Mouse (Mus musculus) heart, postnatal 36 days (tissue): ENCODE measurements around the gene Coro1b. TPM values are rescaled to one million over a fixed set of nuclear protein-coding genes. Genes with fewer than 3 reads are reported as not detected.

Experiments used
- DNase-seq, 2 experiments: peaks; one replicate each; pipeline ENCODE4 v3.0.0; 2021 to 2022
- intact Hi-C: fragments of 180-260 bp; cut with DNase I; formaldehyde crosslinking; loops from one replicate; pipeline ENCODE4 v1.15.1; 2025
- total RNA-seq, 2 experiments: library from RNA; stranded (reverse); gene quantifications; 2 replicates each; pipeline ENCODE4 v1.2.3; 2021

Gene Coro1b
- total RNA-seq, 2 experiments from 2014 or later, result 52.4 to 55.6 TPM

DNA sequence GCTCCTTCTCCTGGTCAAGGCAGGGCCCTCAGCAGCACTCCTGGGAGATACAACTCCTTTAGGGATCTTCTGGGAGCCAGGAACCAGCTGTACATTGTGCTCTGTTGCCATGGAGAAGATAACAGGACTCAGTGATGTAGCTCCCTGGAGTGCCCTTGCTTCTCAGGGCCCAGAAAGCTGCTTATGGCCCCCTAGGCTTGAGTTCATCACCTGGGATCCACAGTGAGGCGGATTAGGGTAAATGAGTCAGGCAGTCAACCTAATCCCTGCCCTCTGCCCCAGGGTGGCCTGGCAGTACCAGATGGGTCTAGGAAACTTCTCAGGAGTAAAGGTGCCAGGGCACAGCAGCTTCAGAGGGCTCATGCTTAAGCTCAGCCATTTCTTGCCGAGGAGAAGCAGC, 9.0 kb upstream of the Coro1b start, which contains the start of gene Gpr152:
TSS of gene Gpr152 (plus strand) at position 342 of the 400 bp plus-strand sequence.
- intact Hi-C loops, result no loop called here
- DNase-seq, result no peak

GRCm38 (mm10) chr19:4140147-4140546, 8.3 kb upstream of the Coro1b start:
- DNase-seq, result no peak
- intact Hi-C loops, result no loop called here

- DNase-seq, result no peak
- intact Hi-C loops, result no loop called here
These were observed 5.8 kb upstream of the Coro1b start for GRCm38 (mm10) chr19:4142416-4143173.

- intact Hi-C loops, result no loop called here
- no peak for DNase-seq
These were observed 4.6 kb upstream of the Coro1b start, which contains the start of gene Cabp4 for GRCm38 (mm10) chr19:4143759-4144268. Cabp4 (minus strand) TSS chr19:4144033.

DNA sequence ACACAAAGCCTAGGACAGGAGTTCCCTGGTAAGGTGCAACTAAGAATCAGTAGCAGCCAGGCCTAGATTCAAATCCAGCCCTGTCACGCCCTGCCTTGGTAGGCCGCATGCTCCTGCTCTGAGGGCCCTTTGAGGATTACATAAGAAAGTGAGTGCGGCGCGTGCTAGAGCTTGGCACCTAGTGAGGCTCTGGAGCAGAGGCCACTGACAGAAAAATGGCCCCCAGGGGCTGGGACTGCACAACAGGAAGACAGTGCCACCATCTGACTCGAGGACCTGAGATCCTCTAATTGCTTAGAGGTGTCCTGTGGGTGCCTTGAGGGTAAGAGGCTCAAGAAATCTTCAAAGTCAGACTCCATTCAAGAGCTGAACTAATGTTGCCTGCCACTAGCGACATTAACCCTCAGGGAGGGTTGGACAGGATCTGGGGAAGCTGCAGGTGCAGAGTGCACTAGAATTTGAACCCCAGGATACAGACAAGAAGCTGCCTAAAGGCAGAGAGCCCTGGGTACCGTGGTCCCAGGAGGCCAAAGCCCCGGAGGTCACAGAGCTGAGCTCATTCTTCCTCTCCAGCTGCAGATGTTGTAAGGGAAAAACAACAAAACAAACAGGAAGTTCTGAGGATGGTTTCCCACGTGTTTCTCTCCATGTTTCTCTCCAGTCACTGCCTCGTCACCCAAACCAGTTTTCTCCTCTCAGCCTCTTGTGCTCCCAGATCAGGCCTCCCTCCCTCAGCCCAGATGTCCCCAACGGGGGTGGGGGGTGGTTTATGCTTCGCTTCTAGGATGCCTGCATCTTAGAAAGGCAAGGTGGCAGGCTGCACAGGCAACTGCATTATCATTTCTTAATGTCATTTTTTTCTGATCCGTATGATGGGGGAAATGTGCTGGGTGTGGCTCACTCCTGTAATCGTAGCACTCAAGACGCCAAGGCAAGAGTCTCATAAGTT, 3.6 kb upstream of the Coro1b start:
- DNase-seq, result no peak
- intact Hi-C loops, result no loop called here

DNA sequence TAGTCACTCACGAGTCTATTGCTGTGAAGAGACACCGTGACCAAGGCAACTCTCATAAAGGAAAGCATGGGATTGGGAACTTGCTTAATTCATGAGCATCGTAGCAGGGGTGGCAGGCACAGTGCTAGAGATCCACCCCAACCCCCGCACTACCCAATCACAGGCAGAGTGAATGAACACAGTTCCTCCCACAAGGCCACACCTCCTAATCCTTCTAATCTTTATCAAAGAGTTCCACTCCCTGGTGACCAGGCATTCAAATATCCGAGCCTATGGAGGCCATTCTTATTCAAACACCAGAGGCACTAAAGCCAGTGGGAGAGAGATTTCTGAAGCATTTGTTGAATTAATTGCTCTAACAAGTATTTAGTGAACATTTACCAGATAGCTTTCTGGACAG, 2.5 kb upstream of the Coro1b start:
- DNase-seq, result no peak
- intact Hi-C loops, result no loop called here

DNA sequence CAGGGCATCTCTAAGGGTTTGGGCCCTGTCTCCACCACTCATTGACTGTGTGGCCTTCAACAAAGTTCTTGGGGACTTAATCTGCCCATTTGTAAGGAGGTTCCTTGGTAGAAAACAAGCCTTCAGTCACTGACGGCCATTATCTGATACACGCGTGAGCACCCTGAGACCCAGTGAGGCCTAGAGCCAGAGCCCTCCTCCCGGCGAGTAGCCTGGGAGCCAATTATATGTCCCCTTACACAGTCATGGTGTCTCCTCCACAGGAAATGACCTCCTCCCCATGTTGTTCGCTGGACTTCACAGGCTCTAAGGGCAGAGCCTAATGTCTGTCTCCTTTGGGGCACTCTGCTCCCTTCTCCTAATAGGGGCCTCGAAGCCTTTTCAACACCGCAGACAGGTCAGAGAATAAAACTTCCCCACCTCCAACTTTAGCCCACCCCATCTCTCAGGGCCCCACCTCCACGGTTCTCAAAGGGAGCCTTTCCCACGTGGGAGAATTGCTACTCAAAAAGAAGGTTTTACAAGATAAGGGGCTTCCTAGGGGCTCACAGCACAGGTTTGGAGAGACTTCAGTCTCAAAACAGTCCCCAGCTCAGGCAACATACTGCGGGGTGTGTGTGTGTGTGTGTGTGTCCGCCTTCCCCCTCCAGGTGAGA, 1.9 kb upstream of the Coro1b start:
- no peak for DNase-seq

DNA sequence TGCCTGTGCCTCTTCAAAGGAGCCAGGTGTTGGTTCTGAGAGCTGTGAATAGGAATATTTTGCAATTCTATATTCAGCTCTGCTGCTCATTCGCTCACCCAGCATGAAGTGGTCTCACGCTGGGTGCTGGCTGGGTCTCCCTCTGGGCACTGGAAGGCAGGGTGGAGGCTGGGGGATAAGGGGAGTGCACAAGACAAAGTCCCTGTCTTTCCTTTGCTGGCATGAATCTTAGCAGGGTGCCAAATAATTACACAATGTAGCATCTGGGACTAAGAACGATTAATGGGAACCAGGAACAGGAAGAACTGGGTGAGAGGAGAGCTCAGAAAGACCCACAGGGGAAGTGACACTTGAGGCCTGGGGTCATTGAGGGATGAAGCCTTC, 1.4 kb upstream of the Coro1b start:
- no peak for DNase-seq
- intact Hi-C loops, result no loop called here

More for the DNA sequence above, 1.9 kb upstream of the Coro1b start:
- intact Hi-C loops, result no loop called here

DNA sequence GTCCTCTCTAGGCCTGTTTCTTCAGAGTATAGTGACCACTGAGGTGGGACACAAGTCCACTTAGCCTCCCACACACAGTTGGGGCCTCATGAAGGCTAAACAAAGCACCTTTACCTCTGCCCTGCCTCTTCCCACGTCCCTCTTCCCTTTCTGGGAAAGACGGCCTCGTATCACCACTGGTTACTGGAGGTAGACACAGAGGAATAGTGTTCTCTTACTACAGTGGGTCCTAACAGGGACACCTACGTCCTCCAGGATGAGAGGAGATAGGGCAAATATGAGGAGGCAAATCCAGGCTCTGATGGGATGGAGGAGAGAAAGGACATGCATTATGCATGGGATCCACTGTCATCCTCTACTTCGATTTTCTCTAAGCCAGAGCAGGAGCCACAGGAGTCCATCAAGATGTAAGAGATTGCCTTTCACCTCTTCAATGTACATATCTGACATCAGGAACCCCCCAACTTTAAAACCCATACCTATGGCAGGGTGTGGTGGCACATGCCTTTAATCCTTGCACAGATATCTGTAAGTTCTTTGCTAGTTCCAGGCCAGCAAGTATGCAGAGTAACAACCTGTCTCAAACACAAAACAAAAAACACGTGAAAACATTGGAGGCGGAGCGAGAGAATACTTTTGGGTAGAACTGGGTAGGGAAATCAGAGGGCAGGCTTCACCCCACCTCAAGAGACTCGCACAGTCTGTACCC, 483 bp upstream of the Coro1b start:
- DNase-seq, result no peak
- intact Hi-C loops, result loop anchor here (1.0 kb wide), 1 partner anchor 22 kb away; no protein-coding TSS in a partner anchor

- intact Hi-C loops, result loop anchor here (1.0 kb wide), 2 partner anchors 23 to 43 kb away; partner anchors contain the start of gene Ppp1ca
- peak in 1 of 2 experiments; percentile 33 for DNase-seq
These were observed 400 bp downstream of the Coro1b start for GRCm38 (mm10) chr19:4148819-4149218.

- intact Hi-C loops, result loop anchor here (1.0 kb wide), 1 partner anchor 43 kb away; the partner anchor contains the start of gene Ppp1ca
- DNase-seq, result no peak
These were observed 864 bp downstream of the Coro1b start for GRCm38 (mm10) chr19:4149283-4149682.

GRCm38 (mm10) chr19:4149764-4150461, 1.5 kb downstream of the Coro1b start:
- intact Hi-C loops, result loop anchor here (1.0 kb wide), 1 partner anchor 42 kb away; the partner anchor contains the start of gene Ppp1ca
- no peak for DNase-seq

DNA sequence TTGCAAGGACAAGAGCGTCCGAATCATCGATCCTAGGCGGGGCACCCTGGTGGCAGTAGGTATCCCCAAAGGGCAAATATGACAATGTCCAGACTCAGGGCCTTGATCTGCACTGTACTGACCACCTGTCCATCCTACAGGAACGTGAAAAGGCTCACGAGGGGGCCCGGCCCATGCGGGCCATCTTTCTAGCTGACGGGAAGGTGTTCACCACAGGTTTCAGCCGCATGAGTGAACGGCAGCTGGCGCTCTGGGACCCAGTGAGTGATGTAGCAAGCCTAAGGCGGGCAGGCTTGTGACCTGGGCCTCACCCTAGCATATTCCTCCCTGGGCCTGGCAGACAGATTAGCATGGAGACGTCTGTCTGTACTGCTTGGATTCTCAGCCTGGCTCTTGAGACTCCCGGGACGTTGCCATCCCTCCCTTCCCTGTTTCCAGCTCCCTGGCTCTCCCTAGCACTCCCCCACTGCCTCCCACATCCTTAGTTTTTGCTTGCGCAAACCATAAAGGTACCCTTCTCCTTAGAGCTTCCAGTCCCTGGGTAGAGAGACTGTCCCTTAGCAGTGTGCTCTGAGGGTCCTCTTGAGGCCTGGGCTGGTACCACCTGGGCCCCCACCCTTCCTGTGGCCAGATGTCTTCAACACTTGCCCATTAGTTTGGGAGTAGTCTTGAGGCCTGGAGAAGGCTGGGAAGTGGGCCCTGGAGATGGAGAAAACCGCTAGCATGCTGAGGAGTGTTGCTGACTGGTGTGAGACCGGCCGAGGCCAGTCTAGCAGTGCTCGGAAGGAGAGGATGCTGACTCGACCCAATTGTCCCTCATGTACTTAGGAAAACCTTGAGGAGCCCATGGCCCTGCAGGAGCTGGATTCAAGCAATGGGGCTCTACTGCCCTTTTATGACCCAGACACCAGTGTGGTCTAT, 2.4 kb downstream of the Coro1b start:
- intact Hi-C loops, result no loop called here
- no peak for DNase-seq

DNA sequence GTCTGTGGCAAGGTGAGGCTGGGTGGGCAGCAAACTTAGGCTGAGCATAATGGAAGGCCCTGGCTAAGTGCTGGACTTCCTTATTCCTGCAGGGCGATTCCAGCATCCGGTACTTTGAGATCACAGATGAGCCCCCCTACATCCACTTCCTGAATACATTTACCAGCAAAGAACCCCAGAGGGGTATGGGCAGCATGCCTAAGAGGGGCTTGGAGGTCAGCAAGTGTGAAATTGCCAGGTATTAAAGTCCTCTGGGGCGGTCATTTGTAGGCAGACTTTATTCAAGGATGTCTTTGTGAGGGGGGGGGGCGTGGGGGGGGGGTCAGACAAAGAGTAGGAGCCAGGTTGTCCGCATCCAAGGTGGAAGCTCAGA, 3.1 kb downstream of the Coro1b start:
- intact Hi-C loops, result no loop called here
- no peak for DNase-seq

- intact Hi-C loops, result no loop called here
These were observed 3.5 kb downstream of the Coro1b start for GRCm38 (mm10) chr19:4151898-4152297.

DNA sequence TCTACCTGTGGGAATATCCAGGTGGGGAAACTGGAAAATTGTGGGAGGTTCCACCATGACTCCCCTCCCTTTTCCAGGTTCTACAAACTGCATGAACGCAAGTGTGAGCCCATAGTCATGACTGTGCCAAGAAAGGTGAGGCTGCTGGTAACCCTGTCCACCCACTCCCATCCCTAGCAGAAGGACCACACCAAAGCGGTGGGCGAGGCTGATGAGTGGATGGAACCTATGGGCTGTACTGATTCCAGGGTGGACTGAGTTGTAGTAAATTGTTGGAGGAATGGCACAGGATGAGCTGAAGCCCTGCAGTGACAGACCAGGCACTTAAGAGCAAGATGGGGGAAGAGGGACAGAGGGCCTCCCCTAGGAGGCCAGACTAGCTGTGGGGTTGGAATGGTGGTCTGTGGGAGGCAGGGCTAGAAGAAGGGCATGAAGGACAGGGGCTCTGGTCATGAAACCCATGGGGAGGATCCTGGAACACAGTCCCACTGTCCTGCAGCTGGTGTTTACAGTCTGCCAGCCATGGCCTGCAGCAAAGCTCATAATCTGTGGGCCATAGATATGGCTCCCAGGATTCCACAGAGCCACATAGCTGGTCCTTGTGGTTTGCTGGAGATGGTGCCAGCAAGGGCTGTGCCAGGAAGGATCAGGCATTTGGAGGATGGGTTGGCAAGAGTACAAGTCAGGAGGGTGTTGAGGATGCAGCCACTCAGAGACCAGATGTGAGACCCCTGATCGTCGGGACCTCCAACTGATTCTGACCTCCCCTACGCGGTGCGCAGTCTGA, 4.2 kb downstream of the Coro1b start:
- no peak for DNase-seq
- intact Hi-C loops, result no loop called here

More at GRCm38 (mm10) chr19:4151898-4152297, 3.5 kb downstream of the Coro1b start:
- no peak for DNase-seq

GRCm38 (mm10) chr19:4153232-4153654, 4.8 kb downstream of the Coro1b start, which contains the start of gene Ptprcap:
Ptprcap (plus strand) TSS chr19:4153604.
- intact Hi-C loops, result no loop called here
- no peak for DNase-seq
